Mouse (Mus musculus): ENCODE data around the gene Flywch1. TPM values are rescaled to one million over a fixed set of nuclear protein-coding genes. Genes with fewer than 3 reads are reported as not detected.

The Flywch1 gene
- polyA plus RNA-seq, 1 experiment from 2014 or later: 24.2 TPM

GRCm38 (mm10) chr17:23797316-23797715 is 25.9 kb upstream of the Flywch1 start:
- H3K4me2 ChIP-seq (replicated peaks; ENCODE audit: low read depth): no peak overlapping the region
- DNase-seq (ENCODE audit: low spot score) (no peak), ATAC-seq (ENCODE audit: low FRiP score, low TSS enrichment) (no peak)
- H3K4me3 ChIP-seq (ENCODE audit: low read depth, low read length): no peak overlapping the region
- H3K27me3 ChIP-seq (ENCODE audit: control insufficient read depth, insufficient read depth, low read length): no peaks in the 10 kb centered on the region
- H3K4me1 ChIP-seq (replicated peaks; ENCODE audit: control insufficient read depth, insufficient read depth): no peaks in the 10 kb centered on the region
- H3K36me3 ChIP-seq (ENCODE audit: control insufficient read depth, insufficient read depth, low read length): no peaks in the 10 kb centered on the region
- H3K9ac ChIP-seq (ENCODE audit: low read length): no peak overlapping the region
- no peaks in the 10 kb centered on the region for H3K9me3 ChIP-seq (ENCODE audit: control insufficient read depth, low read length)
- 67% methylated on average over 7 of the region's 7 CpGs for WGBS
- TF ChIP-seq CTCF (IDR thresholded peaks at IDR 0.05; ENCODE audit: low read depth) (no peak), EP300 (optimal IDR thresholded peaks at IDR 0.05) (no peak)
- no peak overlapping the region for H3K27ac ChIP-seq (replicated peaks)

DNA sequence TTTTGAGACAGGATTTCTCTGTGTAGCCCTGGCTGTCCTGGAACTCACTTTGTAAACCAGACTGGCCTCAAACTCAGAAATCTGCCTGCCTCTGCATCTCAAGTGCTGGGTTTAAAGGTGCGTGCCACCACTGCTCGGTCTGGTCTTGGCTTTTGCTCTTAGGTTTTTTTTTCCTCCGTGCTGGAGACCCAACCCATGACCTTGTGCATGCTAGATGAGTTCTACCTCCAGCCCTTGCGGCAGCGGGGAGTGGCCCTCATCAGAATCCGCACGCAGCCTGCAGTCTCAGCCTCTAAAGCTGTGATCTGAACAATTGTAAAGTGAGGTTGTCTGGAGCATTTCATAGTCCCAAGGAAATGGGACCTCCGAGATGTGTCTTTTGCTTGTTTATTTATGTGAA is 23.9 kb upstream of the Flywch1 start:
- no peak for DNase-seq (ENCODE audit: low spot score)
- no peak for ATAC-seq (ENCODE audit: low FRiP score, low TSS enrichment)
- no peak overlapping the region for H3K4me3 ChIP-seq (ENCODE audit: low read depth, low read length)
- H3K9ac ChIP-seq (ENCODE audit: low read length): no peak overlapping the region
- H3K27ac ChIP-seq (replicated peaks): no peak overlapping the region
- WGBS: 95% methylated on average over 8 of the region's 8 CpGs
- H3K4me1 ChIP-seq (replicated peaks; ENCODE audit: control insufficient read depth, insufficient read depth): peaks cover 2% of the 10 kb centered on the region; the same call in 1 of the 2 replicates
- H3K9me3 ChIP-seq (ENCODE audit: control insufficient read depth, low read length): no peaks in the 10 kb centered on the region
- no peaks in the 10 kb centered on the region for H3K27me3 ChIP-seq (ENCODE audit: control insufficient read depth, insufficient read depth, low read length)
- TF ChIP-seq CTCF (IDR thresholded peaks at IDR 0.05; ENCODE audit: low read depth): no peak
- TF ChIP-seq EP300 (optimal IDR thresholded peaks at IDR 0.05): no peak
- H3K36me3 ChIP-seq (ENCODE audit: control insufficient read depth, insufficient read depth, low read length): no peaks in the 10 kb centered on the region
- H3K4me2 ChIP-seq (replicated peaks; ENCODE audit: low read depth): no peak overlapping the region

GRCm38 (mm10) chr17:23791079-23791357 is 19.6 kb upstream of the Flywch1 start:
- H3K4me1 ChIP-seq (replicated peaks; ENCODE audit: control insufficient read depth, insufficient read depth): peaks cover 2% of the 10 kb centered on the region; the same call in 1 of the 2 replicates
- ATAC-seq (ENCODE audit: low FRiP score, low TSS enrichment): no peak; the same call in 1 of the 2 replicates
- no peaks in the 10 kb centered on the region for H3K27me3 ChIP-seq (ENCODE audit: control insufficient read depth, insufficient read depth, low read length)
- H3K4me3 ChIP-seq (ENCODE audit: low read depth, low read length): no peak overlapping the region
- H3K27ac ChIP-seq (replicated peaks): no peak overlapping the region; the same call in 1 of the 2 replicates
- no peak overlapping the region; the same call in 1 of the 2 replicates for H3K9ac ChIP-seq (ENCODE audit: low read length)
- DNase-seq (ENCODE audit: low spot score): no peak
- no peaks in the 10 kb centered on the region for H3K9me3 ChIP-seq (ENCODE audit: control insufficient read depth, low read length)
- H3K4me2 ChIP-seq (replicated peaks; ENCODE audit: low read depth): peak overlapping the region; percentile 78
- TF ChIP-seq EP300 (optimal IDR thresholded peaks at IDR 0.05) (no peak), CTCF (IDR thresholded peaks at IDR 0.05; ENCODE audit: low read depth) (no peak)
- H3K36me3 ChIP-seq (ENCODE audit: control insufficient read depth, insufficient read depth, low read length): no peaks in the 10 kb centered on the region
- WGBS: 59% methylated on average over 2 of the region's 2 CpGs

DNA sequence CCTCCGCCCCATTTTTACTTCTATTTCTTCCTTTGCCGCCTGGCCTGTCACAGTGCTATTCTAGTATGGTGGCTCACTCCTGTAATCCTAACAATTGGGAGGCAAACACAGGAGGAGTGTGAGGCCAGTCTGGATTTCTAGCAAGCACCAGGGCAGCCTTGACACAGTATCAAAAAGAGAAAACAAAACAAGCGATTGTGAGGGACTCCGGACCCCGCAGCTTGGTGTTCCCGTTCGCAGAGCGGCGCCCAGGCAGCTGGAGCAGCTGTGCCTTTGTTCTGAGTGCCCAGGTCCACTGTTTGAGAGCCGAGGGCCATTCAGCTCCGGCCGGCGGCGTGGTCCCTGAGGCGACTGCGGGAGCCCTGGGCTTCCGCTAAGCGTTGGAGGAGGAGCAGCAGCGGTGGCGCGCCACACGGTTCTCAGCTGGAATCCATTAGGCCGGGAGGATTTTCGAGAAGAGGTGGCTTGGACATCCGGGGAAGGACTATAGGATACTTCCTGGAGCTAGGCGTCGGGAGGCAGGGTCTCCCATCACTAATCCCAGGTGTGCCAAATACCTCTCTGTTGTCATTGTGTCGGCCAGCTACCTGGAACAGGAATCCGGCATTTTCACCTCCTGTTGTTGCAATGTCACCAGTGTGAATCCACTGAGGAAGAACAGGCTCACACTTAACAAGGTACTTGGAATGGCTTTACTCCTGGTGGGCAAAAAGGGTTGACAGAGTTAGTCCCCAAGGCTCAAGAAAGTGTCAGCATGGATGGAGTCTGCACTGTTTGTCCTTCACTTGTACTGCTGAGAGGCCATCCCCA is 19.1 kb upstream of the Flywch1 start, which contains the start of gene Srrm2:
Srrm2 (plus strand) TSS at position 264 of the 810 bp plus-strand sequence.
- peak; percentile 53 for ATAC-seq (ENCODE audit: low FRiP score, low TSS enrichment)
- Histone ChIP-seq H3K4me2 (replicated peaks; ENCODE audit: low read depth) (peak within 1 kb of the TSS; percentile 78), H3K4me1 (replicated peaks; ENCODE audit: control insufficient read depth, insufficient read depth) (peaks cover 4% of the 10 kb centered on the region; the same call in 1 of the 2 replicates), H3K4me3 (ENCODE audit: low read depth, low read length) (peak within 1 kb of the TSS; percentile 47), H3K36me3 (ENCODE audit: control insufficient read depth, insufficient read depth, low read length) (no peaks in the 10 kb centered on the region), H3K9ac (ENCODE audit: low read length) (peak within 1 kb of the TSS; percentile 80), H3K27me3 (ENCODE audit: control insufficient read depth, insufficient read depth, low read length) (no peaks in the 10 kb centered on the region), H3K27ac (replicated peaks) (peak within 1 kb of the TSS; percentile 86), H3K9me3 (ENCODE audit: control insufficient read depth, low read length) (no peaks in the 10 kb centered on the region)
- TF ChIP-seq CTCF (IDR thresholded peaks at IDR 0.05; ENCODE audit: low read depth) (no peak), EP300 (optimal IDR thresholded peaks at IDR 0.05) (no peak)
- peak; percentile 71 for DNase-seq (ENCODE audit: low spot score)
- WGBS: 2% methylated on average over 29 of the region's 29 CpGs

DNA sequence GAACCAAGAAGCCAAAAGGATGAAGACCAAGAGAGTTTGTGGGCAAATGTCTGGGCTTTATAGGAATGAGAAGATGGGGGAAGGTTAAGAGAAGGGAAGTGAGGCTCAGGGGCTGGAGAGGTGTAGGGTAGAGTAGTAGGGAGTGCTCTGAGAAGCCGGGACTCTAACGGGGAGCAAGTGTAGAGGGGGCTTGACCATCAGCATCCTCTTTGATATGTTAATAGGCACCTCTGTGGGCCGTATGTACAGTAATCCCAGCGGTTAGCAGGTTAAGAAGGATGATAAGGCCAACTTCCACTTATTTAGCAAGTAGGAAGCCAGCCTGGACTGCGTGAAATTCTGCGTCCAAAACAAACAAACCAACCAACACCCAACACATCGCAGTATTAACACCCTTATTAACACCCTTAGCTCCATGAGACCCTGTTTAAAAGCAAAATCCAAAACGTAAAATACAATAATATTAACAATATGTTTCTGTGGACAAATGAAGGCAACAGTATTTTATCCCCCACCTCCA is 18.4 kb upstream of the Flywch1 start:
- H3K27me3 ChIP-seq (ENCODE audit: control insufficient read depth, insufficient read depth, low read length): no peaks in the 10 kb centered on the region
- H3K4me1 ChIP-seq (replicated peaks; ENCODE audit: control insufficient read depth, insufficient read depth): peaks cover 4% of the 10 kb centered on the region; the same call in 1 of the 2 replicates
- no peak for TF ChIP-seq CTCF (IDR thresholded peaks at IDR 0.05; ENCODE audit: low read depth)
- TF ChIP-seq EP300 (optimal IDR thresholded peaks at IDR 0.05): no peak
- peak overlapping the region; percentile 78 for H3K4me2 ChIP-seq (replicated peaks; ENCODE audit: low read depth)
- H3K9me3 ChIP-seq (ENCODE audit: control insufficient read depth, low read length): no peaks in the 10 kb centered on the region
- H3K36me3 ChIP-seq (ENCODE audit: control insufficient read depth, insufficient read depth, low read length): no peaks in the 10 kb centered on the region
- no peak for DNase-seq (ENCODE audit: low spot score)
- peak overlapping the region; percentile 86 for H3K27ac ChIP-seq (replicated peaks)
- WGBS: 24% methylated on average over 8 of the region's 8 CpGs
- H3K4me3 ChIP-seq (ENCODE audit: low read depth, low read length): peak overlapping the region; percentile 47
- no peak for ATAC-seq (ENCODE audit: low FRiP score, low TSS enrichment)
- H3K9ac ChIP-seq (ENCODE audit: low read length): peak overlapping the region; percentile 80

DNA sequence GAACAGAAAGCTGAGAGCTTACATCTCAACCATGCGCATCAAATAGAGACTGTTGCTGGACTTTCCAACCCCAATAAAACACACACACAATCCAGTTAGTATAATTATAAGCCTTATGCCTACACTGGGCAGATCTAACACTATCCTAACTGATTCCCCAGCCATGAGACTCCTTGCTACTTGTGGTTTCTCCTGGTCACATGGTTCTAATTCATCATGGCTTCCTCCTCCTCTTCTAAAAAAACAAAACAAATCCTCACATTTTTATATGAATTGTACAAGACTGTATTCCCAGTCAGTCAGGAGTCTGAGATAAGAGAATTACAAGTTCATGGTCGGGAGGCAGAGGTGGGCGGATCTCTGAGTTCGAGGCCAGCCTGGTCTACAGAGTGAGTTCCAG is 17.6 kb upstream of the Flywch1 start:
- DNase-seq (ENCODE audit: low spot score) (no peak), ATAC-seq (ENCODE audit: low FRiP score, low TSS enrichment) (no peak)
- Histone ChIP-seq H3K27ac (replicated peaks) (no peak overlapping the region), H3K9me3 (ENCODE audit: control insufficient read depth, low read length) (no peaks in the 10 kb centered on the region), H3K9ac (ENCODE audit: low read length) (no peak overlapping the region), H3K4me3 (ENCODE audit: low read depth, low read length) (no peak overlapping the region), H3K27me3 (ENCODE audit: control insufficient read depth, insufficient read depth, low read length) (no peaks in the 10 kb centered on the region), H3K4me2 (replicated peaks; ENCODE audit: low read depth) (no peak overlapping the region), H3K4me1 (replicated peaks; ENCODE audit: control insufficient read depth, insufficient read depth) (peaks cover 4% of the 10 kb centered on the region; the same call in 1 of the 2 replicates), H3K36me3 (ENCODE audit: control insufficient read depth, insufficient read depth, low read length) (no peaks in the 10 kb centered on the region)
- 88% methylated on average over 4 of the region's 4 CpGs for WGBS
- no peak for TF ChIP-seq EP300 (optimal IDR thresholded peaks at IDR 0.05)
